Mouse (Mus musculus) layer of hippocampus, postnatal 25 days (tissue): ENCODE measurements around the gene Slc29a3. TPM values are rescaled to one million over a fixed set of nuclear protein-coding genes. Genes with fewer than 3 reads are reported as not detected.

Experiments
- DNase-seq, 2 experiments: peaks; one replicate each; pipeline ENCODE4 v3.0.0; 2022; ENCODE audit warnings: mixed read lengths in 2 of 2, low spot score in 1 of 2; ENCODE audit errors: extremely low spot score in 1 of 2
- total RNA-seq, 2 experiments: library from RNA; stranded (reverse); gene quantifications; 2 replicates each; pipeline ENCODE4 v1.2.3; 2021

Gene Slc29a3
- total RNA-seq: 10 to 100 TPM; 16.6 to 17.1 TPM

DNA sequence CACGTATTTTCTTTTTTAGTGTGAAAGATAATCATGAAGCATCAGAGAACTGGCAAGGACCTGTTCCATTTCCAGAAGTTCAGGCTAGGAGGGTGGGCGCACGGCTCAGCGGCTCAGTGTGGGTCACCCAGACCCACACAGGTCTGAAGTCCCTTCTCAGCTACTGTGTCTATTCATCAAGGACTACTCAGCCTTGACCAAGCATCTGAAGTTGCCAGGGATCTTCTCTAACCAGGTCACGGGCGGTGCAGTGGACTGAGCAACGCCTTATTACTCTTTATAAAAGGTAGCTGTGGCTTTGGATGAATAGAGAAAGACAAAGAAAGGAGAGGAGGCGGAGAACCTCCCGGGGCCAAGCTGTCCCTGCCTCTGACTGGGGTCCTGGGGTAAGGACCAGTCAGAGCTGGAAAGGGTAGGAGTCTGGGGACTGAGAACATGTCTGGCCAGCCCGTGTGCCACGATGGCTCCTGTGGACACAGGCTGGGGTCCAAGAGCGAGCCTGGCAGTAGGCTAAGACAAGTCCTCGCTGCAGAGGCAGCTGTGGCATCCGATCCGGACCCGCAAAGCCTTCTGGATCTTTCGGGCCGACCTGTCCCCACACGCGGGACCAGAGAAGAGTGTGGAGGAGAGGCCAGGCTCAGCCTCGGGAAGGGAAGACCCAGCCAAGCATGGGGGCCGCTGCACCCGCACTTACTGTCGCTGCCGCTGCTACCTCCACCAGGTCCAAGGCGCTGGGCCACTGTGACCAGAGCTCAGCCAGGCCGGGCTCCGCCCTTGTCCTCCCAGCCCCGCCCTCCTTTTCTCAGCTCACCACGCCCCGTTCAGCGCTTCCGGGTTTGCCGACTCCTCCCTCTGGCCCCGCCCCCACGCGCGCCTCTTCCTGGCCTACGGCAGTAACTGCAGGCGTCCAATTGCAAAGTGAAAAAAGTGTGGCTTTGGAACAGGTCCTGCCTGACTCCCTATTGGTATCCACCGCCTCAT, at the start of gene Slc29a3:
Slc29a3 (minus strand) TSS at position 755 of the 981 bp plus-strand sequence.
- peak; percentile 90 for DNase-seq

DNA sequence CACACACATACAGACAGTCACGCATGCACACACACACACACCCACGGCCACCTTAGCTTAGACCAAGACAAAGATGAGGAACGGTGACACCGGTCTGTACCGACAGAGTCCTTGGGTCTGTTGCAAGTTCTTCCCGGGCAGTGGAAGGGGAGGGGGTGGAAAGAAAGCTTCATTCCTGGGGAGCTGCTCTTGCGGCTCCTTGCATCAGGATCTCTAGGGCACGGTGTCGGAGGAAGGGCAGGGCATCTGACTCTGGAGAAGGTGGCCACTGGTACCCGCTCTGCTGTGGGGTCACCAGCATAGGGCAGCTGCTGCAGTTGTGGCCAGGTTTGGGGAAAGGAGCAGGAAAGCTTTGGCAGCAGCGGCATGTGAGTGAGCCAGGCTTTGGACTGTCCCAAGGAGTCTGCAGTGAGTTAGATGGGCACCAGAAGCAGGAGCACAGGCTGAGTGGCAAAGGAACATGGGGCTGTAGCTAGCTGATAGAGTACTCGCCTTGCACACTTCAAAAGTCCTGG, 49.4 kb upstream of the Slc29a3 start:
- DNase-seq: no peak

DNA sequence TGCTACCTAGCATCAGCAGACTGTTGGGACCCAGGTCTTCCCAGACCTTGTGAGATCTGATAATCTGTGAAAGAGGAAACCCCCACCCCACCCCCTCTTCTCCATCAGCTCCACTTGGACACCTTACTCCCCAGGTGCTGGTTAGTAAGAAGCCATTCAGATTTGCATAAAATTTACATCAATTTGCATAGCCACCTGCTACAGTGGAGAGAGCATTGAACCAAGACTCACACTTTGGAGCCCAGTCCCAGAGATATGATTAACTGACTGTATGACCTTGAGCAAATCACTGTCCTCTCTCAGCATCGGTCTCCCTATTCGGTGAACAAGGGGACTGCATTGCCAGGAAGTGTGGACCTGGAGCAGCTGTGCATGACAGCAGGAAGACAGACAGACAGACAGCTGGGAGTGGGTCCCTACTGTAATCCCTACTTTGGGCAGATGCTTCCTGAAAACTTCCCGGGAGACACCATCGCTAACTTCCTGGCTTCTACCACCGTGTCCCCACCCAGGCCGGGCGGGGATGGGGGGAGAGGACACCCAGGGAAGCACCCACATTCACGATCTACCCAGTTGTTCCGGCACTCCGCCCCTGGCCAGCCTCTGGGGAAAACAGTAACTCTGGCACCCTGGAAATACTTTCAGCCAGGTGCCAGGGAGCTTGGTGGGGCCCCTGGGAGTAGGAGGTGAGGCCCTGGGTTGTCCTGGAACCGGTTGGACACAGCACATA, 48.7 kb upstream of the Slc29a3 start:
- no peak for DNase-seq

DNA sequence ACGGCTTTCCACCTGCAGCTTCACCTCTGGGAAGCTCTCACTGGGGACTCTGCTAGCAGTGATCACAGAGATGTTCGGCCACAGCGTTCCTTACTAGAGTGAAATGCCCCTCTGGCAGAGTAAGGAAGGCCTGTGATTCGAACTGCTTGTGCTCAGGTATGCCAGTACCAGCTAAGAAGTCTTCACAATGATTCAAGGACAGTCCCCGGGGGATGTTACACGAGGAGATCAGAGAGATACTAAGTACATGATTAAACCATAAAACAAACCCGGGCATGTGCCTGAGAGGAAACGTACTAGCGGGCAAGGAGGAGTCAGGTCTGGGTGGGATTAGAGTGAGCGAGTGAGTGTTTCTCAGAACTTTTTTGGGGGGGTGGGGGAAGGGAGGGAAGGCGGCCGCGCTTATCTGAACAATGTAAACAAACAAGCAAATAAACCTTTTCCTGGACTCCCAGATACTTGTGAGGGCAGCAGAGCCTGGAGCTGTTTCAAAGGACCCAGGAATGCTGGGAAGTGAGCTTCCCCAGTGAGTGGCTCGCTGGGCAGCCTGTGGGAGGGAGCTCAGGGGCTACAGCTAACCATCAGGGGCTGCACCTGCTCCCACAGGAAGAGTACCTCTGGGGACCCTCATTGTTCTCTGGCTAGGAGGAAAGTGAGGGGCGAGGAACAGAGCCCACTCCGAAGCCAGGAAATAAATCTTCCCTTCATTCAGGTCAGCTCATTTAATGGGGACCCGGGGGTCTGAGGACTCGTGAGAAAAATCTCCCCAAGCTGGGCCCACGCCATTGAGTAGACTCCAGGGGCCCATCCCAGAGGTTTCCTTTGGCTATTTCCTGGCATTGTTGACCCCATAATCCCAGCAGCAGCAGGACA, 47.9 kb upstream of the Slc29a3 start:
- DNase-seq: no peak

DNA sequence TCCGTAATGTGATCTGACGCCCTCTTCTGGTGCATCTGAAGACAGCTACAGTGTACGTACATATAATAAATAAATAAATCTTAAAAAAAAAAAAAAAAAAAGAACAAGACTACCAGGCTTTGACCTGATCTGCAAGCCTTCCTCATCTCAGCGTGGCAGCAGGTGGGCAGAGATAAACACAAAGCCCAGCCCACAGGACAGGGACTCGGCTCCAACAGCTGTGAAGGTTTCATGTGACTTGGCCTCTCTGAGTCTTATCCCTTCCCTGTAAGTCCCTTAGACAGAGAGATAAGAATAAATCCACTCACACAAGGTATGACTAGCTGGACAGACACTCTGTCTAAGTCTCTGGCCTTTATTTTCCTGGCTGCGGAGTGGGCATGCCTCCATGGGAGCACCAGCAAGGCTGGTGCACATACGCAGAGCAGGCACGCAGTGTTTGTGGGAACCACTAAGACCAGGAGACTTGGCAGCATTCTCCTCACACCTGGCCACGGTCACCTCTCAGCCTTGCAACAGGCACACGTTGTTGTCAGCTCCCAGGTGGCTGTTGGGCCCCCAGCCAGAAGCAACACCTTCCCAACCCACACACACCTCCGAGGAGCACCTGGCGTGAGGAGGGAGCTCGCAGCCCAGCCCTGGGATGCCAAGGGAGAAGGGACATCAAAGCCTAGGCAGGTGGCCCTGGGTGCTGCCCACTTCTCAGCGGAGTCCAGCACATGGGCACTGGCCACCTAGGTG, 45.3 kb upstream of the Slc29a3 start:
- no peak for DNase-seq

DNA sequence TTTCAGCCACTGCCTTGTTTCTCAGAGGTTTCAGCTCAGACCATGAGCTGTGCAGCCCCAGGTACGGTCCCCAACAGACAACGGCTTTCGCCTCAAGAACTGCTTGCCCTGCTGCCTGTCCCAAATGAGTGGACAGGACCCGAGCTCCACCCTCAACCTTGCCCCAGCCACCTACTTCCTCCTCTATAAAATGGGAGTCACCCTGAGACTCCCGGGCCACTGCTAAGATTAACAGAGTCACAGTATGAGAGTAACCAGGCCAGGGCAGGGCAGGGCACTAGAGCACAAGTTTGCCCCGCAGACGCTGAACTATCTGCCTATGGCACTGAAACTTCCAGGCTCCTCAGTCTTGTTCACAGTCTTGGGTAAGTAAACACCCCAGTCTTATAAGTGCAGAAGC, 43.9 kb upstream of the Slc29a3 start:
- no peak for DNase-seq

DNA sequence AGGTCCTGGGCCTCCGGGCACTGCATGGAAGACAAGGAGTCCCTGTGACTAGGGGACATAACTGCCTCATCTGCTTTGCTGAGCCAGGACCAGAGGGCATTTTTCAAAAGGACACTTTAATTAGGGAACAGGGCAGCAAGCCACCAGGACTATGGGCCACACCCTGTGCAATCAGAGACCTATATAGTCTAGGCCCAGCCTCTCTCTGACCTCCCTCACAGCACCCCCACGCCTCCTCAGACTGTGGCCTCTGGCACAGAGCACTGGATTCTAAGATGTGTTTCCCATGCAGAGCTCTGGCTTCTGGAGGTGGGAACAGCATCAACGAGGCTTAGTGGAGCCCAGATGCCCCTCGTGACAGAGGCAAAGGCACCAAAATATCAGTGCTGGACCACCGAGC, 43.4 kb upstream of the Slc29a3 start:
- no peak for DNase-seq

DNA sequence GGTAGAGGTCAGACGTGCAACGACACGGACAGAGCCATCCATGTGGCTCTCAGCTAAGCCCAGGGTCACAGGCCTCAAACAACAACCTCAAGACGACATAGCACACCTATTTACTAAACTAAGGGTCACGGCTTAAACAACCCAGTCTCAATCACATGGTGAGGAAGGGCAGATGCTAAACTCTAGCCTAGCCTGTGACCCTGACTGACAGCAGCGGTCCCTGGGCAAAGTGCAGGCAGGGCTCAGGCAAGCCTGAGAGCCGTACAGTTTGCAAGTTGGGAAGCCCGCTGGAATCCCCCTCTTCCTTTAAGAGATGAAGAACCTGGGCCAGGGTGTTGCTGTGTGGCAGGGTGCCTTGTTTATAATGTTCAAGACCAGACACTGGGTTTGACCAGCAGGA, 42.2 kb upstream of the Slc29a3 start:
- no peak for DNase-seq

DNA sequence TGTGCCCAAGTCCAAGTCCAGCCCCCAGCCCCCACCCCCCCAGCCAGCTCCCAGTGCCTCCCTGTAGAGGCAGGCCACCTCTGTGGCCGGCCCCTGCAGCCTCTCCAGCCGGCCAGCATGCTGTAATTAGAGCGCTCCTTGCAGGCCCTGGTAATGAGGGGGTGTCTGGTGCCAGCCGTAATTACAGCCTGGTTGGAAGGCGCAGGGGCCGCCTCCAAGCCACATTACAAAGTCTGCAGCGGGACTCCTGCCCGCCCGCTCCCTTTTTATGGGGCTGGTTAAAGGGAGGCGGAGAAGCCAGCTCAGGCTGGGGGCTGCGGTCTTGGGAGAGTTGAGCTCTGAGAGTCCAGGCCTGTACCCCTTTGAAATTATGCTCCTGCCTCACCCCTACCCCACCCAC, 41.8 kb upstream of the Slc29a3 start:
- no peak for DNase-seq

DNA sequence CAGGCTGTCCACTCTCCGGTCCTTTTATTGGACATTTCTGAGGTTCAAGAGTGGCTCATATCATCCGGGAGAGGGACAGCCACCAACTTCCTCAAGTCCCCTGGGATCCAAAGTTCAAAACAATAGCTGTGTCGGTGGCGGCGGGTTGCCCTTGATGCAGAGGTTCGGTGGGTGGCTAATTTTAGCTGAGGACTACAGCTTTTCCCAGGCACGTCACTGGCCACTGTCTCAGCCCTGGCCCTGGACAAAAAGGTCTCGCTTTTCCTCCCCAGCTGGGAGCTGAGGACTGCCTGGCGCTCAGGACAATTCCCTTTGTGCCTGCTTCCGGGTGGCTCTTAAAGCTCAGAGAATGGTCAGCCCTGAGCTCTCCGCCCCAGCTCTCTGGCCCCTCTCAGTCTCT, 40.2 kb upstream of the Slc29a3 start:
- no peak for DNase-seq

DNA sequence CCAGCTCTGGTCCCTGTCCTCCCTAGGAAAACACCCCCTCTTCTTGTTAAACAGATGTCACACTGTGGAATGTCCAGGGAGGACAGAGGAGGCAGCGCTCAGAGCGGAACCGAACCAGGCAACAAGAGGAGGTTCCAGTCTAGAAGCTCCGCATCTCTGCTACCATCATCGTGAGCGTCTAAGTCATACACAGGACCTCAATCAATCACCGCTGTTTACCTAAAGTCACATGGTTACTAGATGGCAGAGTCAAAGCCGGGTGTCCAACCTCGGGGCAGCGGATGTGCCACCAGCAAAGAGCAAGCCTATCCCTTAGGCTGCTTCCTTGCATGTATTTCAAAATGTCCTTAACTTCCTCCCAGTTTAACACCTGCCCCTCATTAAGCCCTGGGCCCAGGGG, 39.8 kb upstream of the Slc29a3 start:
- no peak for DNase-seq

DNA sequence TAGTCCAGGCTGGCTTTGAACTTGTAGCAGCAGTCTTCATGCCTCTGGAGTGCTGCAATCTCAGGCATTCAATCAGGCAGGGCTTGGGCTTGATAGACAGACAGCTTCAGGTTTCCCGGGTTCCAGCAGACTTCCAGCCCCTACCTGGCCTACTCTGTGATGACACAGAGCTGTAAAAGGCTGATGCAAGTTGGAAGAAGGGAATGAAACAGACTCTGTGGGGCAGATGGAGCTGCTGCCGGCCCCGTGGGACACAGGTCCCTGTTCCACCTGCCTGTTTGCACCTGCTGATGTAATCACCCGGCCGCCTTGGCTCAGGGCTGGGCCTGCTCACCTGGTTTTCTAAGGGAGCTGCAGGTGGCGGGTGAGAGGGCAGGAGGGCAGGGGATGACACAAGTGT, 38.3 kb upstream of the Slc29a3 start:
- no peak for DNase-seq

DNA sequence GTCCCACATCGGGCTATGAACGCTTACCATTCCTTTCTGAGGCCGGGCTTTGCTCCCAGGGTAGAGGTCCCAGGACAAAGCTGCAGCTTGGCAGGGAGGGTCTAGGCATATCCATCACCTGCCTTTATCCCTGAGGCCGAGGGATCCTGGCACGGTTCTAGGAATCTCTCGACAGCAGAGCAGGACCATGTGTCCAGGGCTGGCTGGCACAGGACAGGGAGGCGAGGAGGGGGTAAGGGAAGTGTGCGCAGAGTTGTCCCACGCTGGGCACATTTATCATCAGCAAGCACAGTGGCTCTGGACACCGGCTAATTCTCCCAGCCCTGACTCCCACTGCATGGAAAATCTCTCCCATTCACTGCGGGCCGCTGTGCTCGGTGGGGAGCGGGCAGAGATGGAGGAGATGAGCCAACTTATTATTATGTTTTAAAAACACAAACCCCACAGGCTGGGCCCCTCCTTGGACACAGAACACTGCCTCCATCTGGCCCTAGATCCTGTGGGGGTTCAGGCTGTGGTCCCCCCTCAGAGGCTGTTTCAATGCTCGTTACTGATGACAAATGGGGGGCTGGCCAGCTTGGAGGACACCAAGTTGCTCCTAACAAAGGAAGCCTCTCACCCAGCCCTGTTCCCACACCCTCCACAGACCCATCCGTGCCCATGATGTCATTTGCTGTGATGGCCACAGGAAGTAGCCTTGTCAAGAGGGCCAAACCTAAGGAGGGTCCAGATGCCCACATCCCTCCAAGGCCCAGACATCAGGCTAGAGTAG, 34.9 kb upstream of the Slc29a3 start:
- no peak for DNase-seq

DNA sequence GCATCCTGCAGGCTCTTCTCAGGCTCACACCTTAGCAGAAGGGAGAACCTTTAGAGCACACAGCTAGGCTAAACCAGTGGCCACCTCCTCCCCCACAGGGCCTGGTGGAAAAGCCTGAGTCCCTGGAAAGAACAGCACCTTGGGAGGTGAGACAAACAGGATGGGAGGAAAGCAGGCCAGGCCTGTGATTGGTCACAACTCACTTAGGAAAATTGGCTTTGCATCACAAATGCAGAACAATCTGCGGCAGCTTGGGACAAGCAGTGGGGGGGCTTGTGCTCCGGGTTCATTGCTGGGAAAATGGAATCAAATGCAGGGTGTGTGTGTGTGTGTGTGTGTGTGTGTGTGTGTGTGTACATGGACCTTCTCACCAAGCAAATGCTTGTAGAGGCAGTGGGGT, 31.0 kb upstream of the Slc29a3 start:
- DNase-seq: no peak

DNA sequence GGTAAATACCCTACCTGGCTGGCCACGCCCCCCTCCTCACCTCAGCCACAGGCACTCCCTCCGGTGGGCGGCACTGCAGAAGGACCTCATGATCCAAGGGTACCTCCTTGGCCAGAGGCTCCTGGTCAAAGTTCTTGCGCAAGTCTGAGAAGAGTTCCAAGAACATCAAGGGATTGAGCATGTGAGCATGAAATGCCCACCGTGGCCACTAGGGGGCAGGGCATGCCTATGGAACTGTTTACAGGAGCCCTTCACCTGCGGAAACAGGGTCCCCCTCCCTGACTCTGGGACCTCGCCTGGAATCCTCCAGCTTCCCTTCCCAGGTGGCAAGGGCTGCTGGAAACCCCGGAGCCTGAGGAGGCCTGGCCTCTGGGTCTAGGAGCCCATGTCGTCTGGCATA, 27.0 kb upstream of the Slc29a3 start:
- DNase-seq: peak; percentile 76 to 88

DNA sequence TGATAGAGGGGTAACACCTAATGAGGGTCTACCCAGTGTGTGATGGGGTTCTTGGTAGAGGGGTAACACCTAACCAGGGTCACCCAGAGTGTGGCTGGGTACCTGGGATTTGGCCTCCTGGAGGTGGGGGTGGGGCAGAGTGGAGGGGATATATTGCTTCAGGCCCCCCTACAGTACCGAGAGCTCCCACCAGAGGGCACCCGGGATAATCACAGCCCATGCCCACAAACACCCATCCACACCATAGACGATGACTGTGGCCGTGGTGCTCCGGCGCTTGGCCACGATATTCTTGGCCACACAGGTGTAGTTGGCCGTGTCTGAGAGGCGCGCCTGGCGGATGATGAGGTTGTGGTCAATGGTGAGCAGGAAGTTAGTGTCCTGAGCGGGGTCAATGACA, 25.9 kb upstream of the Slc29a3 start:
- peak; percentile 32 to 69 for DNase-seq

DNA sequence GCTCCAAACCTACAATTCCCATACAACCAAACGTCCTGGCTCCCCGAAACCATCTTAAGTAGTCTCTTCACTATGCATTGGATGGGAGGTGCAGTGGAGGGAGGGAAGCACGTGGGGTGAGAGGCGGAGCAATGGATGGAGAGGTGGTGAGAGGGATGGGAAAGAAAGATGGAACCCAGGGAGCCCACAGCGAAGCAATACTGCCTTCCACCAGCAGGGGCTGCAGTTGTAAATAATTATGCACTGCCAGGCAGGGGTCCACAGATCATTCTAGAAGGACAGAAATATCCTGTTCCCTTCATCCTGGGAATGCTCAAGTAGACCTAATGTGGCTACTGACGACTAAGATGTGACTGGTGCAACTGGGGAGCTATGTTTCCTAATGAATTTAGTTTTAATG, 22.9 kb upstream of the Slc29a3 start:
- DNase-seq: no peak

DNA sequence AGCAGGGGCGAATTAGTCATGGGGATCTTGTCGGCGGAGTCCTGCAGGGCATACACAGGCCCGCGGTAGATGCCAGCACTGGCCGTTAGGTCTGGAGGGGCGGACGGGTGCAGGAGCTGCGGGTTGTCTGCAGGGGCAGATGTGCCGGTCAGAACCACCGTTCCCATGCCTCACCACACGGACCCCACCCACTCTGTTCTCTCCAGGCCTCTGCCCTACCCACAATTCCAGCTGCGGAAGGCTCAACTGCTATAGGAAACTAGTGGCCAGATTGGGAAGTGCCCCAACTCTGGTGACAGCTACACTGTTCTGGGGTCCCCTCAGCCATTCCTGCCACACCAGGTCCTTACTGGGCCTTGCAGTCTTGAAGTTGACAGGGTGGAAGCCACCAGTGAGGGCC, 22.0 kb upstream of the Slc29a3 start:
- DNase-seq: no peak

DNA sequence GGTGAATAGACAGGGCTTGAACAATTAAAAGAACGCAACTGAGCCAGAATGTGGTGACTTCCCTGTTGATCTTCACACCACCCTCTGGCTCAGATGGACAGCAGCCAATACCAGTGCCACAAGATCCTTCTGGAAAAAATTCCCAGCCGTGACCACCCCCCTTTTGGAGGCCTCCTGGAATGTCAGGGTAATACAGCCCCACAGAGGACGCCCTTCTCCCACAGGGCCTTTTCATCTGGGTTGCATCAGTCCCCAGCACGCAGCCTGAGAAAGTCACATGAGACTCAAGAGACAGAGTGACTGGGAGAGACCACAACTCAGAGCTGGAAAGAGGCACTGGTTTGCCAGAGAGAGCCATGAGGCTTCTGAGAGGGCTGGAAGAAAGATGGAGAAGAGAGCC, 18.3 kb upstream of the Slc29a3 start:
- no peak for DNase-seq
